Mouse (Mus musculus): Measurements from ENCODE around the gene Eif4e3. TPM values are rescaled to one million over a fixed set of nuclear protein-coding genes. Genes with fewer than 3 reads are reported as not detected.

Gene Eif4e3
- total RNA-seq, 2 experiments from 2014 or later, result 19.9 to 24.5 TPM

DNA sequence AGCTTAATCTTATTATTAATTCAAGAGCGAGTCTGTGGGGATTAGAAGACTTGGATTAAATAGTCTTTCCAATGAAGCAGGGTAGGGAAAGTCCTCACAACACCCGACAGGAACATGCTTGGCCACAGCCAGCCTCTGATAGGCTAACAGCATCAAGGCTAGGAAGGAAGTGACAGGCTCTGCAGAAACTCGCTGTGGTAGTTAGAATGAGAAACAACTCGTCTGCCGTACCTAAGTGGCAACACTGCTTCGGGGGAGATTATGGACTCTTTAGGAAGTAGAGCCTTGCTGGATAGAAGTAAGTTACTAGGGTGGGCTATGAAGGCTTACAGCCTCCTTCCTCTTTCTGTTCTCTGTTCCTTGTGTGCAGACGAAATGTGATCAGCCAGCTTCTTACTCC is 11.1 kb downstream of the Eif4e3 start:
- Histone ChIP-seq H3K27ac (no peak overlapping the region), H3K4me3 (no peak overlapping the region)
- no peak for TF ChIP-seq CTCF (conservative IDR thresholded peaks at IDR 0.05)
- DNase-seq (ENCODE audit: low spot score in 2 of 2), result no peak

- no peak for DNase-seq (ENCODE audit: low spot score in 2 of 2)
- H3K4me3 ChIP-seq, result no peak overlapping the region
- H3K27ac ChIP-seq, result no peak overlapping the region
- no peak for TF ChIP-seq CTCF (conservative IDR thresholded peaks at IDR 0.05)
These were observed 12.2 kb downstream of the Eif4e3 start for GRCm38 (mm10) chr6:99654343-99654742.

- TF ChIP-seq CTCF (conservative IDR thresholded peaks at IDR 0.05), result peak; percentile 71
- Histone ChIP-seq H3K27ac (no peak overlapping the region), H3K4me3 (no peak overlapping the region)
- DNase-seq (ENCODE audit: low spot score in 2 of 2), result no peak
These were observed 14.2 kb downstream of the Eif4e3 start for GRCm38 (mm10) chr6:99652341-99652740.

DNA sequence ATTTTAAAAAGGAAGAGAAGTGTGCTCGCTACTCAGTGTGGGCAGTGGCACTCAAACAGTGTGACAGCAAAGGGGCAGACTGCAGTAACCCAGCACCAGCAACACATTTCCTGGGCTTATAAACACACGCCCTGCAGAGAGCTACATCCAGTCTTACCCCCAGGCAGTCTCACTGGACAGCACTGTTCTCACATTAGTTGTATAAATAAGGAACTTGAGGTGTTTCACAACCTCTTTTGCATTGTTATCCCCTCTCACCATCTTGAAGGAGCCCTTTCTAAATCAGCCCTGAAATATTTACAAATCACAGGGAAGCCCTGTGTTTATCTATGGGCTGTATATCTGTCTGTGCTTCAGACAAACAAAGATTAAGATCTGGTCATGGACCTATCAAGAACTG is 17.3 kb downstream of the Eif4e3 start:
- Histone ChIP-seq H3K4me3 (no peak overlapping the region), H3K27ac (no peak overlapping the region)
- DNase-seq (ENCODE audit: low spot score in 2 of 2), result no peak
- TF ChIP-seq CTCF (conservative IDR thresholded peaks at IDR 0.05), result no peak

GRCm38 (mm10) chr6:99646344-99646743 is 20.2 kb downstream of the Eif4e3 start:
- no peak for TF ChIP-seq CTCF (conservative IDR thresholded peaks at IDR 0.05)
- H3K27ac ChIP-seq, result no peak overlapping the region
- DNase-seq (ENCODE audit: low spot score in 2 of 2), result no peak
- no peak overlapping the region for H3K4me3 ChIP-seq

GRCm38 (mm10) chr6:99644876-99645275 is 21.7 kb downstream of the Eif4e3 start:
- peak; percentile 49 for TF ChIP-seq CTCF (conservative IDR thresholded peaks at IDR 0.05)
- Histone ChIP-seq H3K27ac (no peak overlapping the region), H3K4me3 (no peak overlapping the region)
- DNase-seq (ENCODE audit: low spot score in 2 of 2), result no peak

- H3K4me3 ChIP-seq, result no peak overlapping the region
- no peak for TF ChIP-seq CTCF (conservative IDR thresholded peaks at IDR 0.05)
- no peak overlapping the region for H3K27ac ChIP-seq
- no peak for DNase-seq (ENCODE audit: low spot score in 2 of 2)
These were observed 22.2 kb downstream of the Eif4e3 start for GRCm38 (mm10) chr6:99644386-99644785.

- H3K27ac ChIP-seq, result no peak overlapping the region
- no peak overlapping the region for H3K4me3 ChIP-seq
- no peak for TF ChIP-seq CTCF (conservative IDR thresholded peaks at IDR 0.05)
- no peak for DNase-seq (ENCODE audit: low spot score in 2 of 2)
These were observed 23.0 kb downstream of the Eif4e3 start for GRCm38 (mm10) chr6:99643439-99644199.

DNA sequence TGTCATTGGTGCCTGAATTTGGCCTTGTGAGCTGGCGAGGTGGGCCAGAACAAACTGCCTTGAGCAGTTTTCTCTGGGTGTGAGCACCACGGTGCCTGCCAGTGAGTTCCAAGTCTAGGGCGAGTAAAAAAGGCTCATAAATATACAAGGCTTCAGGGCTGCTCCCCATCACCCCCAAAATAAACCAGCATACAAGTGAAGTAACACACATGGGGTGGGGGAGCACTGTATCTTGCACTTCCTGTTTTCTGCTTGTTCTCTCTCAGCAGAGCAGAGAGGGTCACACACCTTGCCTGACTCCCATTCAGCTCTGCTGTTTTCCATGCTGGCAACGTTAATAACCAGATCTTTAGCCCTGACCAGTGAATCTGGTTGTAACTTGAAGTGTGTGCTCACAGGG is 29.1 kb downstream of the Eif4e3 start:
- no peak for DNase-seq (ENCODE audit: low spot score in 2 of 2)
- TF ChIP-seq CTCF (conservative IDR thresholded peaks at IDR 0.05), result no peak
- Histone ChIP-seq H3K27ac (no peak overlapping the region), H3K4me3 (no peak overlapping the region)

GRCm38 (mm10) chr6:99636801-99637200 is 29.8 kb downstream of the Eif4e3 start:
- TF ChIP-seq CTCF (conservative IDR thresholded peaks at IDR 0.05), result no peak
- H3K4me3 ChIP-seq, result no peak overlapping the region
- DNase-seq (ENCODE audit: low spot score in 2 of 2), result no peak
- no peak overlapping the region for H3K27ac ChIP-seq

DNA sequence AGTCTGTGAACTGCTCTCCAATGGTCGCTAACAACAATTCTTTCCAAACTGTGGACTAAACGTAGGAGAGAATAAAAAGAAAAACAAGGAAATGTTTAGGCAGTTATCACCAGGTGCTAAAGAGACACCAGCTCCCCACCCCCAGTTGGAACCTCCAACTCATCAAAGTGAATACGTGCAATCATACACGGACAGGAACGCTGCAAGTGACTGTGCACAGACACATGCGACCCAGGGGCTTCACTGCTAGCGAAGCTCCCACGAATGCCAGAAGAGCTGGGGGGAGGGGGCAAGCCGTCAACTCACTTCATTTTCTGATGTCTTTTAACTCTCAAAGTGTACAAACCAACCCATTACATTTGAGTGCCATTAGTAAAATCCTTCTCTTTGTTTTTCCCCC is 30.4 kb downstream of the Eif4e3 start:
- no peak for TF ChIP-seq CTCF (conservative IDR thresholded peaks at IDR 0.05)

DNA sequence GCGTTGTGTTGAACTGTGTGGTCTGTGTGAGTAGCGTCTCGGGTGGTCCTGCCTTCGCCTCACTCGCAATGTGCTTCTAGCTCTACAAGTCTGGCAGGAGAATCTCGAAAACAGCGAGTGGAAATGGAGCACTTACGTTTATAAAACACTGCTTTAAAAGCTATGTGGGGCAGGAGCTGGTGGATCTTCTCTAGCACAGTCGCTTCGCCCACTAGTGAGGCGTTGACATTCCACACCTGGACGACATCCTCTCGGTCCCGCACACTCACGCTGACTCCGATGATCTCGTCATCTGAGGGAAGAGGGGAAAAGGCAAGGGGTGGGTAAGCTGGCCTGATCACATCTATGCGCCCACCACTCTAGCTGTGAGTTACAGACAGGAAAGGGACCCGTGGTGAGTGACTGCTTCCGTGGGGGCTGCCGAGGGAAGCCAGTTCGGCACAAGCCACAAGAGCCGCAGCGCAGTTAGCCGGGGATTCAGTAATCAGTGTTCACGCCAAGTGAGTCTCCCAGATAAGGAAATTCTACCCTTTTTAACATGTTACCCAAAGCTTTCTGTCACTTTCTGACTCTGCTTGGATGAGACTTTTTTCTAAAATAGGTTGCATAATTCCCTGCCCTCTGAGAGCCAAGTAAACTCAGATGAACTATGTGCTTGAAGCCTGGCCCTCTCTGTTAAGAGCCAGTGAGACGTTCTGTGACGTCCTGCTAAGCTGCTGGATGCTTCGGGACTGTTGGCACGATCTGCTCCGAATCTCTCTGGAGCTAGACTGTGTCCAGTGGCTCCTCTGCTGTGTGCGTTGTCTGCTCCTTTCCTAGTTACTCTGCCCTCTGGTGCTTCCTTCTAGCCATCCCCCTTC is 34.2 kb downstream of the Eif4e3 start:
- TF ChIP-seq CTCF (conservative IDR thresholded peaks at IDR 0.05), result no peak
- no peak for DNase-seq (ENCODE audit: low spot score in 2 of 2)
- Histone ChIP-seq H3K4me3 (no peak overlapping the region), H3K27ac (peak overlapping the region; percentile 57)

More for the DNA sequence above, 30.4 kb downstream of the Eif4e3 start:
- H3K4me3 ChIP-seq, result no peak overlapping the region
- H3K27ac ChIP-seq, result no peak overlapping the region
- DNase-seq (ENCODE audit: low spot score in 2 of 2), result no peak

DNA sequence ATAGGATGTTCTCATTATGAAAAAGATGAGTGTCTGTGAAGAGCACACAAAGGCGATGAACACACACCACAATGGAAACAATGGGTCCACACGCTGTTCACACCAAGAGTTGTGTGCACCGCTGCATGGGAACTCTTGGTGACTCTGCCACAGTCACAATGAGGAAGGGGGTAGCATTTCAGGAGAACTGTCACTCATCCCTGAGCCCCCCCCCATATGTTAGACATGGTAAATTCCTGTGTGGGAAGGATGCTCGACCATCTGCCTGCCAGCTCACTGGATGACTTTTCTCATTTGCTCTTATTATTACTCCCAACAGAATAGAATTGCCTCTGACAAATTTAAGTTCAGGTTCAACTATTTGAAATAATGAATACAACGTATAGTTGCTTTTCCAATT is 34.9 kb downstream of the Eif4e3 start:
- peak overlapping the region; percentile 57; the same call in 1 of the 2 replicates for H3K27ac ChIP-seq
- TF ChIP-seq CTCF (conservative IDR thresholded peaks at IDR 0.05), result no peak
- no peak overlapping the region for H3K4me3 ChIP-seq
- peak; percentile 36 to 44 for DNase-seq (ENCODE audit: low spot score in 2 of 2)

Data from layer of hippocampus, adult 2 months (tissue).